Comparison of ENCODE assay signal across 17 mouse cellular contexts in the genomic region with DNA sequence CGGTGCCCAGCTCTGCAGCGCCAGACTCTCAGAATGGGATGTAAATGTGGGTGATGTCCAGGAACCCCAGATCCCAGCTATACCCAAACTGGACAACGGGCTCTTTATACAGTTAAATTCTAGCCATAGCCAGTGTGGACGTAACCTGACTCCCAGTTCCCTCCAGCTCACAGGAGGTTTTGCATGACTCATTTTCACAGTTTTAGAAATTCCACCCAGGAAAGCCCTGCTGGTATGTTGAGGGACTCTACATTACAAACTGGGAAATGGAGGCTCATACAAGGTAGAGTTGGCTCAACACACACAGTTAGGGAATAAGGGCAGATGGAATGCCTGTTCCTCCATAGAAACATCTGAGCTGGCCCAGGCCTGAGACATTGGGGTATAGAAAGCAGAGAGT.
"Had no signal": no experiment of that assay in that cellular context is flagged by ENCODE, and none has a peak within 500 bp of the region (broad histone marks: within the 10 kb centered on the region; RNA-seq: fewer than 3 reads in every experiment).

No protein-coding gene starts in this region.

- H3K9me3 ChIP-seq: liver, embryonic 13.5 days; midbrain, embryonic 12.5 days had no signal

- H3K4me2 ChIP-seq: liver, embryonic 13.5 days; midbrain, embryonic 12.5 days had no signal

- H3K9ac ChIP-seq: liver, embryonic 13.5 days; midbrain, embryonic 12.5 days had no signal

- H3K4me1 ChIP-seq: liver, embryonic 13.5 days; midbrain, embryonic 12.5 days had no signal

- H3K27me3 ChIP-seq: liver, embryonic 13.5 days; midbrain, embryonic 12.5 days had no signal

- DNase-seq: kidney, adult 9 months; kidney, postnatal 36 days; layer of hippocampus, postnatal 36 days; liver, embryonic 13.5 days; lung, adult 2 months; lung, postnatal 14 days; right cerebral cortex, postnatal 14 days; right cerebral cortex, postnatal 4 days; thymus, adult 2 months; thymus, postnatal 14 days; thymus, postnatal 4 days had no signal

- ATAC-seq: midbrain, embryonic 16.5 days had no signal

- H3K4me3 ChIP-seq: left cerebral cortex, adult 2 months; liver, embryonic 13.5 days; midbrain, embryonic 12.5 days had no signal

- H3K36me3 ChIP-seq: liver, embryonic 13.5 days had no signal

- H3K27ac ChIP-seq: kidney, postnatal 0 days; left cerebral cortex, adult 2 months; liver, embryonic 13.5 days; macrophage; midbrain, embryonic 12.5 days; stomach, postnatal 0 days had no signal
